Mouse (Mus musculus) liver, embryonic 12.5 days (tissue): ENCODE data around the gene Gnpda2. TPM values are rescaled to one million over a fixed set of nuclear protein-coding genes. Genes with fewer than 3 reads are reported as not detected.

Experiments used
- polyA plus RNA-seq: library from polyadenylated mRNA; unstranded; fragments of >200 nt; fragmentation: Nextera tagmentation; extraction: Ambion mirVana; gene quantifications from 2 replicates; pipeline ENCODE4 v1.2.1, GENCODE M21; 2016

Gene Gnpda2
- polyA plus RNA-seq, 1 experiment from 2014 or later = 9.6 TPM

Other genes with a start within 250 kb of the Gnpda2 start
- gene Yipf7, start 49.7 kb downstream of the Gnpda2 start, polyA plus RNA-seq = not detected in 2 replicates
- gene Guf1, start 35.4 kb downstream of the Gnpda2 start, polyA plus RNA-seq = 24.4 and 24.8 TPM in 2 replicates